Mouse (Mus musculus): ENCODE measurements around the gene Emc4. TPM values are rescaled to one million over a fixed set of nuclear protein-coding genes. Genes with fewer than 3 reads are reported as not detected.

Emc4 gene
- 283 and 288 TPM in 2 replicates for polyA plus RNA-seq (2021; fragmentation: Nextera tagmentation)
- long read RNA-seq, experiment 1, transcript Emc4-201 (5 exons, 983 nt), result major isoform, 207 of 221 reads
- long read RNA-seq, experiment 1, partial matches to known transcripts, result 7 of 221 reads
- long read RNA-seq, experiment 1, other reads (novel, unspliced or antisense), result 7 of 221 reads
- long read RNA-seq, experiment 2, transcript Emc4-201 (5 exons, 983 nt), result major isoform, 128 of 138 reads
- long read RNA-seq, experiment 2, partial matches to known transcripts, result 4 of 138 reads
- long read RNA-seq, experiment 2, other reads (novel, unspliced or antisense), result 6 of 138 reads

GRCm38 (mm10) chr2:112367726-112368673, at the start of gene Emc4:
Emc4 (minus strand) TSS chr2:112368027.

GRCm38 (mm10) chr2:112378973-112379898, 11.4 kb upstream of the Emc4 start, which contains the start of gene Katnbl1:
Katnbl1 (plus strand) TSS chr2:112379211.

Other genes with a start within 250 kb of the Emc4 start
- not detected in 2 replicates for gene Olfr1316, start 233.1 kb downstream of the Emc4 start, polyA plus RNA-seq (2021; fragmentation: Nextera tagmentation)
- gene Olfr1317, start 227.7 kb downstream of the Emc4 start, polyA plus RNA-seq (2021; fragmentation: Nextera tagmentation), result not detected in 2 replicates
- not detected in 2 replicates for gene Olfr1318, start 213.8 kb downstream of the Emc4 start, polyA plus RNA-seq (2021; fragmentation: Nextera tagmentation)
- 28.9 and 32.7 TPM in 2 replicates for gene Lpcat4, start 128.6 kb downstream of the Emc4 start, polyA plus RNA-seq (2021; fragmentation: Nextera tagmentation)
- 0.04 and 0.06 TPM in 2 replicates for gene Nutm1, start 108.7 kb downstream of the Emc4 start, polyA plus RNA-seq (2021; fragmentation: Nextera tagmentation)
- 242 and 268 TPM in 2 replicates for gene Nop10, start 106.1 kb downstream of the Emc4 start, polyA plus RNA-seq (2021; fragmentation: Nextera tagmentation)
- gene Slc12a6, start 102.2 kb downstream of the Emc4 start, polyA plus RNA-seq (2021; fragmentation: Nextera tagmentation), result 10.5 and 11.8 TPM in 2 replicates
- 0.10 and 0.18 TPM in 2 replicates for gene Gm21985, start 101.7 kb downstream of the Emc4 start, polyA plus RNA-seq (2021; fragmentation: Nextera tagmentation)
- 8.8 and 9.6 TPM in 2 replicates for gene Katnbl1, start 11.2 kb upstream of the Emc4 start, polyA plus RNA-seq (2021; fragmentation: Nextera tagmentation)
- gene Emc7, start 87.0 kb upstream of the Emc4 start, polyA plus RNA-seq (2021; fragmentation: Nextera tagmentation), result 42.7 and 45.9 TPM in 2 replicates
- gene Chrm5, start 112.7 kb upstream of the Emc4 start, polyA plus RNA-seq (2021; fragmentation: Nextera tagmentation), result 3.4 and 4.3 TPM in 2 replicates
- gene Aven, start 124.9 kb upstream of the Emc4 start, polyA plus RNA-seq (2021; fragmentation: Nextera tagmentation), result 1.7 and 1.9 TPM in 2 replicates